Mouse (Mus musculus) neural tube, embryonic 14.5 days (tissue): Measurements from ENCODE around the gene Nmnat3. TPM values are rescaled to one million over a fixed set of nuclear protein-coding genes. Genes with fewer than 3 reads are reported as not detected.

Experiments
- ATAC-seq: fragments of 200-750 bp; cut with Nextera tagmentation; 2 replicates; pipeline ENCODE4 v1.8.0; 2017; ENCODE audit warnings: low read depth, mild to moderate bottlenecking, moderate TSS enrichment, moderate library complexity
- H3K27ac ChIP-seq: fragments of 300-500 bp; sonication (generic); 2 replicates; pipeline ENCODE4 v1.5.1; 2014; ENCODE audit warnings: low read depth, mild to moderate bottlenecking, control low read depth, low read length, moderate library complexity, mixed read lengths
- H3K27me3 ChIP-seq: fragments of 300-500 bp; sonication (generic); 2 replicates; pipeline ENCODE4 v1.6.1; 2014; ENCODE audit warnings: low read length; ENCODE audit not compliant: control insufficient read depth, insufficient read depth
- H3K36me3 ChIP-seq: fragments of 300-500 bp; sonication (generic); 2 replicates; pipeline ENCODE4 v1.6.1; 2014; ENCODE audit warnings: low read length, mixed read lengths; ENCODE audit not compliant: control insufficient read depth, insufficient read depth
- H3K4me1 ChIP-seq: fragments of 300-500 bp; sonication (generic); 2 replicates; pipeline ENCODE4 v1.6.1; 2014; ENCODE audit warnings: low read length; ENCODE audit not compliant: control insufficient read depth, insufficient read depth
- H3K4me2 ChIP-seq: fragments of 300-500 bp; sonication (generic); 2 replicates; pipeline ENCODE4 v1.6.1; 2014; ENCODE audit warnings: mild to moderate bottlenecking, low read depth, low read length, control low read depth
- H3K4me3 ChIP-seq: fragments of 300-500 bp; sonication (generic); 2 replicates; pipeline ENCODE4 v1.5.1; 2014; ENCODE audit warnings: low read depth, low read length, control low read depth, mixed read lengths
- H3K9ac ChIP-seq: fragments of 300-500 bp; sonication (generic); replicated peaks from 2 replicates; pipeline ENCODE4 v1.6.1; 2014; ENCODE audit warnings: low read depth, mild to moderate bottlenecking, control low read depth, low read length, mixed read lengths
- H3K9me3 ChIP-seq: fragments of 300-500 bp; sonication (generic); 2 replicates; pipeline ENCODE4 v1.6.1; 2016; ENCODE audit warnings: low read length; ENCODE audit not compliant: control insufficient read depth
- WGBS: fragments of 180-500 bp; shearing (Covaris S2); extraction: QIAGEN DNeasy Blood & Tissue Kit; methylation state at CpG from one replicate; pipeline ENCODE4 v1.1.7; 2014; 5-methylcytosine and 5-hydroxymethylcytosine counted together
- polyA plus RNA-seq: library from polyadenylated mRNA; unstranded; fragments of >200 nt; fragmentation: Nextera tagmentation; extraction: Ambion mirVana; gene quantifications from 2 replicates; pipeline ENCODE4 v1.2.1, GENCODE M21; 2014

Nmnat3 gene
- polyA plus RNA-seq, 1 experiment from 2014 or later = 1.6 TPM

GRCm38 (mm10) chr9:98417919-98418318 lies 130.7 kb downstream of the Nmnat3 start:
- Histone ChIP-seq H3K4me1 (no peaks in the 10 kb centered on the region), H3K27ac (no peak overlapping the region), H3K9me3 (no peaks in the 10 kb centered on the region), H3K27me3 (no peaks in the 10 kb centered on the region), H3K4me2 (no peak overlapping the region), H3K36me3 (no peaks in the 10 kb centered on the region), H3K9ac (no peak overlapping the region), H3K4me3 (no peak overlapping the region)
- ATAC-seq = peak; percentile 46; the same call in 1 of the 2 replicates
- WGBS = 45% methylated on average over 7 of the region's 7 CpGs

- Histone ChIP-seq H3K27me3 (no peaks in the 10 kb centered on the region), H3K4me3 (no peak overlapping the region), H3K9me3 (no peaks in the 10 kb centered on the region), H3K9ac (no peak overlapping the region), H3K27ac (no peak overlapping the region), H3K36me3 (no peaks in the 10 kb centered on the region), H3K4me1 (no peaks in the 10 kb centered on the region), H3K4me2 (no peak overlapping the region)
- ATAC-seq = no peak; the same call in 1 of the 2 replicates
- 91% methylated on average over 3 of the region's 3 CpGs for WGBS
Observed at GRCm38 (mm10) chr9:98418346-98418745, 131.1 kb downstream of the Nmnat3 start.

GRCm38 (mm10) chr9:98420666-98421065 lies 133.4 kb downstream of the Nmnat3 start:
- no peak overlapping the region for H3K4me3 ChIP-seq
- H3K4me1 ChIP-seq = peaks cover 8% of the 10 kb centered on the region; the same call in 1 of the 2 replicates
- no peaks in the 10 kb centered on the region for H3K27me3 ChIP-seq
- H3K36me3 ChIP-seq = no peaks in the 10 kb centered on the region
- H3K9ac ChIP-seq = no peak overlapping the region
- H3K4me2 ChIP-seq = no peak overlapping the region
- H3K27ac ChIP-seq = no peak overlapping the region
- no peaks in the 10 kb centered on the region for H3K9me3 ChIP-seq
- 73% methylated on average over 1 of the region's 1 CpGs for WGBS
- no peak for ATAC-seq

GRCm38 (mm10) chr9:98421903-98422302 lies 134.7 kb downstream of the Nmnat3 start:
- Histone ChIP-seq H3K4me1 (peaks cover 8% of the 10 kb centered on the region; the same call in 1 of the 2 replicates), H3K27ac (no peak overlapping the region)

GRCm38 (mm10) chr9:98422656-98423055 lies 135.4 kb downstream of the Nmnat3 start, which contains the start of gene Rbp1:
Gene Rbp1, plus strand, starts transcription at chr9:98422961.
- H3K9ac ChIP-seq = no peak within 1 kb of the TSS
- ATAC-seq = no peak
- peaks cover 8% of the 10 kb centered on the region; the same call in 1 of the 2 replicates for H3K4me1 ChIP-seq
- no peaks in the 10 kb centered on the region for H3K27me3 ChIP-seq
- H3K27ac ChIP-seq = no peak within 1 kb of the TSS
- 86% methylated on average over 5 of the region's 5 CpGs for WGBS
- no peaks in the 10 kb centered on the region for H3K36me3 ChIP-seq
- H3K9me3 ChIP-seq = no peaks in the 10 kb centered on the region
- peak within 1 kb of the TSS; percentile 71; the same call in 1 of the 2 replicates for H3K4me2 ChIP-seq
- H3K4me3 ChIP-seq = no peak within 1 kb of the TSS; the same call in 1 of the 2 replicates

More at GRCm38 (mm10) chr9:98421903-98422302, 134.7 kb downstream of the Nmnat3 start:
- H3K9me3 ChIP-seq = no peaks in the 10 kb centered on the region
- H3K9ac ChIP-seq = no peak overlapping the region
- H3K27me3 ChIP-seq = no peaks in the 10 kb centered on the region
- no peaks in the 10 kb centered on the region for H3K36me3 ChIP-seq
- H3K4me3 ChIP-seq = no peak overlapping the region
- no peak overlapping the region for H3K4me2 ChIP-seq
- ATAC-seq = no peak
- WGBS = 67% methylated on average over 3 of the region's 3 CpGs

GRCm38 (mm10) chr9:98423691-98424090 lies 136.5 kb downstream of the Nmnat3 start:
- ATAC-seq = no peak
- H3K4me3 ChIP-seq = peak overlapping the region; percentile 56
- H3K9ac ChIP-seq = no peak overlapping the region
- peak overlapping the region; percentile 71; the same call in 1 of the 2 replicates for H3K4me2 ChIP-seq
- no peak overlapping the region for H3K27ac ChIP-seq
- WGBS = 20% methylated on average over 4 of the region's 4 CpGs
- no peaks in the 10 kb centered on the region for H3K27me3 ChIP-seq
- peaks cover 12% of the 10 kb centered on the region for H3K4me1 ChIP-seq
- no peaks in the 10 kb centered on the region for H3K9me3 ChIP-seq
- H3K36me3 ChIP-seq = no peaks in the 10 kb centered on the region

- H3K27ac ChIP-seq = peak overlapping the region; percentile 73
- peak overlapping the region; percentile 56 for H3K4me3 ChIP-seq
- no peak for ATAC-seq
- no peaks in the 10 kb centered on the region for H3K36me3 ChIP-seq
- peaks cover 16% of the 10 kb centered on the region for H3K4me1 ChIP-seq
- H3K27me3 ChIP-seq = no peaks in the 10 kb centered on the region
- H3K4me2 ChIP-seq = peak overlapping the region; percentile 71
- WGBS = 2% methylated on average over 8 of the region's 8 CpGs
- peak overlapping the region; percentile 60 for H3K9ac ChIP-seq
- H3K9me3 ChIP-seq = no peaks in the 10 kb centered on the region
Observed at GRCm38 (mm10) chr9:98424291-98424690, 137.1 kb downstream of the Nmnat3 start.

GRCm38 (mm10) chr9:98424725-98425210 lies 137.5 kb downstream of the Nmnat3 start:
- Histone ChIP-seq H3K4me3 (peak overlapping the region; percentile 56), H3K9ac (peak overlapping the region; percentile 60), H3K36me3 (no peaks in the 10 kb centered on the region), H3K27me3 (no peaks in the 10 kb centered on the region), H3K4me2 (peak overlapping the region; percentile 71), H3K9me3 (no peaks in the 10 kb centered on the region), H3K27ac (peak overlapping the region; percentile 73), H3K4me1 (peaks cover 19% of the 10 kb centered on the region)
- WGBS = 2% methylated on average over 42 of the region's 42 CpGs
- ATAC-seq = peak; percentile 56

GRCm38 (mm10) chr9:98425351-98425880 lies 138.2 kb downstream of the Nmnat3 start:
- Histone ChIP-seq H3K27ac (no peak overlapping the region; the same call in 1 of the 2 replicates), H3K4me2 (peak overlapping the region; percentile 71), H3K9ac (peak overlapping the region; percentile 60; the same call in 1 of the 2 replicates), H3K27me3 (no peaks in the 10 kb centered on the region), H3K36me3 (no peaks in the 10 kb centered on the region), H3K4me1 (peaks cover 19% of the 10 kb centered on the region), H3K9me3 (no peaks in the 10 kb centered on the region), H3K4me3 (peak overlapping the region; percentile 56)
- 7% methylated on average over 19 of the region's 19 CpGs for WGBS
- no peak for ATAC-seq
